Mouse (Mus musculus): ENCODE results near the gene Hecw2. TPM values are rescaled to one million over a fixed set of nuclear protein-coding genes. Genes with fewer than 3 reads are reported as not detected.

Hecw2 gene
- polyA plus RNA-seq, 1 experiment = 5.2 TPM

- Histone ChIP-seq H3K4me1 (ENCODE audit: control insufficient read depth, insufficient read depth, low read length) (no peaks in the 10 kb centered on the region), H3K4me3 (ENCODE audit: insufficient read depth, low read length) (no peak overlapping the region), H3K27ac (ENCODE audit: insufficient read depth, low read length) (no peak overlapping the region)
- no peak for TF ChIP-seq CTCF (IDR thresholded peaks at IDR 0.05; ENCODE audit: borderline replicate concordance, insufficient read depth, low read length)
- TF ChIP-seq POLR2A (IDR thresholded peaks at IDR 0.05; ENCODE audit: low read depth, low read length) = no peak
Observed at GRCm38 (mm10) chr1:53875919-53876318, 319.0 kb downstream of the Hecw2 start.

GRCm38 (mm10) chr1:53867316-53867715, 327.7 kb downstream of the Hecw2 start:
- Histone ChIP-seq H3K4me1 (ENCODE audit: control insufficient read depth, insufficient read depth, low read length) (peaks cover 2% of the 10 kb centered on the region; the same call in 1 of the 2 replicates), H3K4me3 (ENCODE audit: insufficient read depth, low read length) (no peak overlapping the region), H3K27ac (ENCODE audit: insufficient read depth, low read length) (no peak overlapping the region)
- TF ChIP-seq CTCF (IDR thresholded peaks at IDR 0.05; ENCODE audit: borderline replicate concordance, insufficient read depth, low read length) = no peak
- no peak for TF ChIP-seq POLR2A (IDR thresholded peaks at IDR 0.05; ENCODE audit: low read depth, low read length)

- H3K27ac ChIP-seq (ENCODE audit: insufficient read depth, low read length) = no peak overlapping the region
- no peak for TF ChIP-seq CTCF (IDR thresholded peaks at IDR 0.05; ENCODE audit: borderline replicate concordance, insufficient read depth, low read length)
- no peak for TF ChIP-seq POLR2A (IDR thresholded peaks at IDR 0.05; ENCODE audit: low read depth, low read length)
- peaks cover 2% of the 10 kb centered on the region; the same call in 1 of the 2 replicates for H3K4me1 ChIP-seq (ENCODE audit: control insufficient read depth, insufficient read depth, low read length)
- H3K4me3 ChIP-seq (ENCODE audit: insufficient read depth, low read length) = no peak overlapping the region
Observed at GRCm38 (mm10) chr1:53866374-53866902, 328.5 kb downstream of the Hecw2 start.

GRCm38 (mm10) chr1:53864046-53864445, 330.9 kb downstream of the Hecw2 start:
- H3K4me3 ChIP-seq (ENCODE audit: insufficient read depth, low read length) = no peak overlapping the region
- TF ChIP-seq CTCF (IDR thresholded peaks at IDR 0.05; ENCODE audit: borderline replicate concordance, insufficient read depth, low read length) (no peak), POLR2A (IDR thresholded peaks at IDR 0.05; ENCODE audit: low read depth, low read length) (no peak)
- H3K4me1 ChIP-seq (ENCODE audit: control insufficient read depth, insufficient read depth, low read length) = peaks cover 2% of the 10 kb centered on the region; the same call in 1 of the 2 replicates
- no peak overlapping the region for H3K27ac ChIP-seq (ENCODE audit: insufficient read depth, low read length)

GRCm38 (mm10) chr1:53860611-53861010, 334.4 kb downstream of the Hecw2 start:
- Histone ChIP-seq H3K27ac (ENCODE audit: insufficient read depth, low read length) (peak overlapping the region; percentile 73), H3K4me3 (ENCODE audit: insufficient read depth, low read length) (no peak overlapping the region), H3K4me1 (ENCODE audit: control insufficient read depth, insufficient read depth, low read length) (no peaks in the 10 kb centered on the region)
- no peak for TF ChIP-seq POLR2A (IDR thresholded peaks at IDR 0.05; ENCODE audit: low read depth, low read length)
- no peak for TF ChIP-seq CTCF (IDR thresholded peaks at IDR 0.05; ENCODE audit: borderline replicate concordance, insufficient read depth, low read length)

- Histone ChIP-seq H3K4me1 (ENCODE audit: control insufficient read depth, insufficient read depth, low read length) (no peaks in the 10 kb centered on the region), H3K4me3 (ENCODE audit: insufficient read depth, low read length) (no peak overlapping the region), H3K27ac (ENCODE audit: insufficient read depth, low read length) (no peak overlapping the region)
- TF ChIP-seq POLR2A (IDR thresholded peaks at IDR 0.05; ENCODE audit: low read depth, low read length) (no peak), CTCF (IDR thresholded peaks at IDR 0.05; ENCODE audit: borderline replicate concordance, insufficient read depth, low read length) (no peak)
Observed at GRCm38 (mm10) chr1:53859175-53859574, 335.8 kb downstream of the Hecw2 start.

- TF ChIP-seq CTCF (IDR thresholded peaks at IDR 0.05; ENCODE audit: borderline replicate concordance, insufficient read depth, low read length) (no peak), POLR2A (IDR thresholded peaks at IDR 0.05; ENCODE audit: low read depth, low read length) (no peak)
- Histone ChIP-seq H3K4me1 (ENCODE audit: control insufficient read depth, insufficient read depth, low read length) (no peaks in the 10 kb centered on the region), H3K27ac (ENCODE audit: insufficient read depth, low read length) (no peak overlapping the region), H3K4me3 (ENCODE audit: insufficient read depth, low read length) (no peak overlapping the region)
Observed at GRCm38 (mm10) chr1:53856501-53857103, 338.4 kb downstream of the Hecw2 start.

GRCm38 (mm10) chr1:53855732-53856131, 339.2 kb downstream of the Hecw2 start:
- Histone ChIP-seq H3K27ac (ENCODE audit: insufficient read depth, low read length) (no peak overlapping the region), H3K4me1 (ENCODE audit: control insufficient read depth, insufficient read depth, low read length) (no peaks in the 10 kb centered on the region), H3K4me3 (ENCODE audit: insufficient read depth, low read length) (no peak overlapping the region)
- no peak for TF ChIP-seq CTCF (IDR thresholded peaks at IDR 0.05; ENCODE audit: borderline replicate concordance, insufficient read depth, low read length)
- TF ChIP-seq POLR2A (IDR thresholded peaks at IDR 0.05; ENCODE audit: low read depth, low read length) = no peak

GRCm38 (mm10) chr1:53852086-53852610, 342.8 kb downstream of the Hecw2 start:
- no peak for TF ChIP-seq POLR2A (IDR thresholded peaks at IDR 0.05; ENCODE audit: low read depth, low read length)
- no peak for TF ChIP-seq CTCF (IDR thresholded peaks at IDR 0.05; ENCODE audit: borderline replicate concordance, insufficient read depth, low read length)
- no peak overlapping the region for H3K4me3 ChIP-seq (ENCODE audit: insufficient read depth, low read length)

GRCm38 (mm10) chr1:53851334-53851733, 343.6 kb downstream of the Hecw2 start:
- no peak for TF ChIP-seq CTCF (IDR thresholded peaks at IDR 0.05; ENCODE audit: borderline replicate concordance, insufficient read depth, low read length)
- TF ChIP-seq POLR2A (IDR thresholded peaks at IDR 0.05; ENCODE audit: low read depth, low read length) = no peak
- H3K4me3 ChIP-seq (ENCODE audit: insufficient read depth, low read length) = no peak overlapping the region
- H3K4me1 ChIP-seq (ENCODE audit: control insufficient read depth, insufficient read depth, low read length) = no peaks in the 10 kb centered on the region
- H3K27ac ChIP-seq (ENCODE audit: insufficient read depth, low read length) = no peak overlapping the region

More at GRCm38 (mm10) chr1:53852086-53852610, 342.8 kb downstream of the Hecw2 start:
- Histone ChIP-seq H3K4me1 (ENCODE audit: control insufficient read depth, insufficient read depth, low read length) (no peaks in the 10 kb centered on the region), H3K27ac (ENCODE audit: insufficient read depth, low read length) (no peak overlapping the region)
